Comparison of ENCODE assay signal across 22 mouse cellular contexts in the genomic region with DNA sequence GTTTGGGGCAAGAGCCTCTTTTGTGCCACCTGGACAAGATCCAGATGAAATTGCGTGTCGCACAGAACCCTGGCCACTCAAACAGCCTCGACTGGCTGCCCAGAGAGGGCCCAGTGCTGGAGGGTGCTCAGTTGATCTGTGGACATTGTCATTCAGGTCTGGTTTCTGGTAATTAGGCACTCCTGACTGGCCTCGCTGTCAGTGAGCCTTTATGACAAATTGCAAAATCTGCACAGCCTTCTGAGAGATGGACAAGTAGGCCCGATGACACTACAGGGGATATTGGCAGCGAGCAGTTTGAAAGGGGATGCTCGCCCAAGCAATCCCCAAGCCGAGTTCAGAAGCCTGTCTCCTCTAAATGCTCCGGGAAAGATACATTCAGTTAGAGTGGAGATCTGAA.
DNase-seq lines count a peak whose midpoint lies in the region; ATAC-seq and TF ChIP-seq lines count a peak whose summit lies in the region.
"Had no signal": no experiment of that assay in that cellular context is flagged by ENCODE, and none has a peak within 500 bp of the region (broad histone marks: within the 10 kb centered on the region; RNA-seq: fewer than 3 reads in every experiment).

No protein-coding gene starts in this region.

- ATAC-seq in hindbrain, embryonic 12.5 days (ENCODE audit: low FRiP score): no peak
- ATAC-seq in neural tube, embryonic 15.5 days (ENCODE audit: low FRiP score): no peak
- ATAC-seq in hindbrain, embryonic 15.5 days (ENCODE audit: low FRiP score, low read depth): no peak
- ATAC-seq in midbrain, postnatal 0 days (ENCODE audit: low FRiP score): no peak
- ATAC-seq: activated CD4-positive, CD25-positive, alpha-beta regulatory T cell, adult 4 months had no signal

- no peak overlapping the region for H3K4me2 ChIP-seq in hindbrain, embryonic 12.5 days (replicated peaks)
- no peak overlapping the region for H3K4me2 ChIP-seq in neural tube, embryonic 15.5 days
- H3K4me2 ChIP-seq in hindbrain, embryonic 15.5 days: no peak overlapping the region
- no peak overlapping the region for H3K4me2 ChIP-seq in midbrain, postnatal 0 days (ENCODE audit: low read depth, low read length, poor library complexity, severe bottlenecking)
- H3K4me2 ChIP-seq: embryonic facial prominence, embryonic 12.5 days; heart, embryonic 15.5 days; limb, embryonic 15.5 days; lung, embryonic 14.5 days; neural tube, embryonic 12.5 days had no signal

- 77% methylated on average over 9 of the region's 9 CpGs for WGBS in hindbrain, embryonic 12.5 days
- WGBS in hindbrain, embryonic 10.5 days: 89% methylated on average over 9 of the region's 9 CpGs
- WGBS in neural tube, embryonic 15.5 days: 76% methylated on average over 9 of the region's 9 CpGs
- 58% methylated on average over 9 of the region's 9 CpGs for WGBS in hindbrain, embryonic 15.5 days
- 58% methylated on average over 9 of the region's 9 CpGs for WGBS in midbrain, postnatal 0 days

- H3K4me3 ChIP-seq in hindbrain, embryonic 12.5 days: no peak overlapping the region
- H3K4me3 ChIP-seq in hindbrain, embryonic 10.5 days: no peak overlapping the region
- no peak overlapping the region for H3K4me3 ChIP-seq in neural tube, embryonic 15.5 days (replicated peaks)
- no peak overlapping the region for H3K4me3 ChIP-seq in hindbrain, embryonic 15.5 days
- H3K4me3 ChIP-seq in midbrain, postnatal 0 days (ENCODE audit: low read depth, low read length): no peak overlapping the region
- H3K4me3 ChIP-seq: embryonic facial prominence, embryonic 12.5 days; gastrocnemius, adult 2 months; heart, embryonic 15.5 days; limb, embryonic 15.5 days; neural tube, embryonic 12.5 days had no signal

- no peak for DNase-seq in hindbrain, embryonic 10.5 days (ENCODE audit: low spot score)
- DNase-seq in neural tube, embryonic 10.5 days (ENCODE audit: extremely low spot score, low spot score): no peak
- peak; percentile 53 for DNase-seq in midbrain, postnatal 0 days (ENCODE audit: low spot score)
- no peak for DNase-seq in adrenal gland, adult 2 months
- DNase-seq in adrenal gland, adult 8-10 months: no peak
- DNase-seq: adrenal gland, postnatal 14 days; cerebellum, adult 8-10 months; gastrocnemius, adult 2 months; heart, postnatal 36 days; kidney, adult 8-10 months; kidney, postnatal 14 days; thymus, postnatal 14 days had no signal

- no peak for TF ChIP-seq CTCF in midbrain, postnatal 0 days (IDR thresholded peaks at IDR 0.05)

- H3K9me3 ChIP-seq in hindbrain, embryonic 12.5 days (replicated peaks): no peaks in the 10 kb centered on the region
- peaks cover 6% of the 10 kb centered on the region for H3K9me3 ChIP-seq in hindbrain, embryonic 10.5 days
- H3K9me3 ChIP-seq in neural tube, embryonic 15.5 days (replicated peaks): no peaks in the 10 kb centered on the region
- no peaks in the 10 kb centered on the region for H3K9me3 ChIP-seq in hindbrain, embryonic 15.5 days
- no peaks in the 10 kb centered on the region for H3K9me3 ChIP-seq in midbrain, postnatal 0 days (ENCODE audit: low read length)
- H3K9me3 ChIP-seq: embryonic facial prominence, embryonic 12.5 days; heart, embryonic 15.5 days; limb, embryonic 15.5 days; neural tube, embryonic 12.5 days had no signal

- H3K36me3 ChIP-seq in hindbrain, embryonic 12.5 days: no peaks in the 10 kb centered on the region
- H3K36me3 ChIP-seq in hindbrain, embryonic 10.5 days: peaks cover 25% of the 10 kb centered on the region
- H3K36me3 ChIP-seq in neural tube, embryonic 15.5 days: no peaks in the 10 kb centered on the region
- H3K36me3 ChIP-seq in hindbrain, embryonic 15.5 days: no peaks in the 10 kb centered on the region
- no peaks in the 10 kb centered on the region for H3K36me3 ChIP-seq in midbrain, postnatal 0 days (ENCODE audit: insufficient read depth, low read length)
- H3K36me3 ChIP-seq: heart, embryonic 15.5 days; neural tube, embryonic 12.5 days had no signal

- H3K27ac ChIP-seq in hindbrain, embryonic 12.5 days: peak overlapping the region; percentile 30; the same call in 1 of the 2 replicates
- no peak overlapping the region for H3K27ac ChIP-seq in hindbrain, embryonic 10.5 days
- 0 out of 2 replicates have a peak overlapping the region, but pooled peaks have one; percentile 18 for H3K27ac ChIP-seq in neural tube, embryonic 15.5 days (replicated peaks)
- 0 out of 2 replicates have a peak overlapping the region, but pooled peaks have one; percentile 4 for H3K27ac ChIP-seq in hindbrain, embryonic 15.5 days (replicated peaks)
- no peak overlapping the region for H3K27ac ChIP-seq in midbrain, postnatal 0 days (ENCODE audit: low read depth, low read length)
- H3K27ac ChIP-seq: embryonic facial prominence, embryonic 12.5 days; gastrocnemius, adult 2 months; heart, embryonic 15.5 days; limb, embryonic 15.5 days; liver, embryonic 14.5 days; neural tube, embryonic 12.5 days had no signal

- H3K9ac ChIP-seq in hindbrain, embryonic 12.5 days: no peak overlapping the region
- no peak overlapping the region for H3K9ac ChIP-seq in neural tube, embryonic 15.5 days (replicated peaks)
- H3K9ac ChIP-seq in hindbrain, embryonic 15.5 days: no peak overlapping the region
- no peak overlapping the region for H3K9ac ChIP-seq in midbrain, postnatal 0 days (replicated peaks; ENCODE audit: low read length, poor library complexity, severe bottlenecking)
- H3K9ac ChIP-seq: embryonic facial prominence, embryonic 12.5 days; heart, embryonic 15.5 days; limb, embryonic 15.5 days; liver, embryonic 14.5 days; lung, embryonic 14.5 days; neural tube, embryonic 12.5 days had no signal

- peaks cover 44% of the 10 kb centered on the region for H3K4me1 ChIP-seq in hindbrain, embryonic 12.5 days
- H3K4me1 ChIP-seq in hindbrain, embryonic 10.5 days (replicated peaks): peaks cover 54% of the 10 kb centered on the region
- peaks cover 29% of the 10 kb centered on the region for H3K4me1 ChIP-seq in neural tube, embryonic 15.5 days
- H3K4me1 ChIP-seq in hindbrain, embryonic 15.5 days (replicated peaks): peaks cover 32% of the 10 kb centered on the region
- H3K4me1 ChIP-seq in midbrain, postnatal 0 days (ENCODE audit: insufficient read depth, low read length): peaks cover 8% of the 10 kb centered on the region; the same call in 1 of the 2 replicates

- H3K27me3 ChIP-seq in hindbrain, embryonic 12.5 days: no peaks in the 10 kb centered on the region
- no peaks in the 10 kb centered on the region for H3K27me3 ChIP-seq in hindbrain, embryonic 10.5 days (ENCODE audit: insufficient read depth, poor library complexity, severe bottlenecking)
- H3K27me3 ChIP-seq in neural tube, embryonic 15.5 days (replicated peaks): no peaks in the 10 kb centered on the region
- no peaks in the 10 kb centered on the region for H3K27me3 ChIP-seq in hindbrain, embryonic 15.5 days
- no peaks in the 10 kb centered on the region for H3K27me3 ChIP-seq in midbrain, postnatal 0 days (ENCODE audit: insufficient read depth, low read length)
- H3K27me3 ChIP-seq: embryonic facial prominence, embryonic 12.5 days; heart, embryonic 15.5 days; limb, embryonic 15.5 days; neural tube, embryonic 12.5 days had no signal

Comparison
In these comparisons a context has a peak if more than half of its experiments do, and no peak if none do; other contexts are left out.
1. H3K27ac ChIP-seq: peak in hindbrain, embryonic 12.5 days (single experiment), neural tube, embryonic 15.5 days (single experiment) and hindbrain, embryonic 15.5 days (single experiment); none in hindbrain, embryonic 10.5 days (single experiment) and midbrain, postnatal 0 days (single experiment).